Mouse (Mus musculus) frontal cortex, postnatal 36 days (tissue): ENCODE results near the gene Fam83f.
A peak's percentile ranks its signal among the peaks of the same experiment; 100 is the strongest.
"Not testable (repeated sequence)": the region's sequence is repeated elsewhere in the genome, so short reads cannot be mapped to it uniquely, and the experiment has no call there.

Source experiments
- DNase-seq, 2 experiments: peaks; one replicate each; pipeline ENCODE4 v3.0.0; 2022; ENCODE audit warnings: low spot score in 2 of 2

Gene Fam83f

GRCm38 (mm10) chr15:80705828-80706549, 34.3 kb downstream of the Fam83f start:
- DNase-seq = peak; percentile 80 to 91

GRCm38 (mm10) chr15:80706596-80706995, 34.9 kb downstream of the Fam83f start:
- DNase-seq = peak in 1 of 2 experiments; percentile 13

- DNase-seq = peak in 1 of 2 experiments; percentile 39
Measured at GRCm38 (mm10) chr15:80707088-80707487, 35.4 kb downstream of the Fam83f start.

GRCm38 (mm10) chr15:80709593-80709992, 37.9 kb downstream of the Fam83f start:
- DNase-seq = no peak

- no peak for DNase-seq
Measured at GRCm38 (mm10) chr15:80710257-80710607, 38.6 kb downstream of the Fam83f start.

- DNase-seq = peak; percentile 98 to 99
Measured at GRCm38 (mm10) chr15:80710608-80711363, 39.1 kb downstream of the Fam83f start, which contains the start of gene Tnrc6b. TSS of gene Tnrc6b (plus strand) at chr15:80711313.

- peak; percentile 51 to 67 for DNase-seq
Measured at GRCm38 (mm10) chr15:80711401-80712151, 39.9 kb downstream of the Fam83f start.

- no peak for DNase-seq
Measured at GRCm38 (mm10) chr15:80714299-80714698, 42.7 kb downstream of the Fam83f start.

GRCm38 (mm10) chr15:80716631-80717135, 45.0 kb downstream of the Fam83f start:
- DNase-seq = no peak

- DNase-seq = peak in 1 of 2 experiments; percentile 19
Measured at GRCm38 (mm10) chr15:80717431-80717830, 45.8 kb downstream of the Fam83f start.

- DNase-seq = no peak
Measured at GRCm38 (mm10) chr15:80720249-80720648, 48.6 kb downstream of the Fam83f start.

- DNase-seq = no peak
Measured at GRCm38 (mm10) chr15:80721861-80722260, 50.2 kb downstream of the Fam83f start.

GRCm38 (mm10) chr15:80722366-80722765, 50.7 kb downstream of the Fam83f start:
- DNase-seq = no peak

GRCm38 (mm10) chr15:80729477-80729876, 57.8 kb downstream of the Fam83f start:
- no peak for DNase-seq

- DNase-seq = no peak
Measured at GRCm38 (mm10) chr15:80731043-80731442, 59.4 kb downstream of the Fam83f start.

- no peak for DNase-seq
Measured at GRCm38 (mm10) chr15:80731511-80731910, 59.9 kb downstream of the Fam83f start.

- DNase-seq = no peak
Measured at GRCm38 (mm10) chr15:80732266-80733030, 60.8 kb downstream of the Fam83f start.

- DNase-seq = no peak
Measured at GRCm38 (mm10) chr15:80735300-80735699, 63.7 kb downstream of the Fam83f start.

- DNase-seq = not testable (repeated sequence)
Measured at GRCm38 (mm10) chr15:80735708-80736107, 64.1 kb downstream of the Fam83f start.

- DNase-seq = no peak
Measured at GRCm38 (mm10) chr15:80736553-80736952, 64.9 kb downstream of the Fam83f start.

- DNase-seq = no peak
Measured at GRCm38 (mm10) chr15:80738244-80738643, 66.6 kb downstream of the Fam83f start.
